Mouse (Mus musculus): ENCODE measurements around the gene Fam222a. TPM values are rescaled to one million over a fixed set of nuclear protein-coding genes. Genes with fewer than 3 reads are reported as not detected.

Gene Fam222a
- 0.29 TPM for polyA plus RNA-seq (2015; fragmentation: Illumina TruSeq; extraction: RNeasy Lipid Tissue Mini Kit (QIAGEN cat#74804); ENCODE audit: insufficient read depth, low replicate concordance)

DNA sequence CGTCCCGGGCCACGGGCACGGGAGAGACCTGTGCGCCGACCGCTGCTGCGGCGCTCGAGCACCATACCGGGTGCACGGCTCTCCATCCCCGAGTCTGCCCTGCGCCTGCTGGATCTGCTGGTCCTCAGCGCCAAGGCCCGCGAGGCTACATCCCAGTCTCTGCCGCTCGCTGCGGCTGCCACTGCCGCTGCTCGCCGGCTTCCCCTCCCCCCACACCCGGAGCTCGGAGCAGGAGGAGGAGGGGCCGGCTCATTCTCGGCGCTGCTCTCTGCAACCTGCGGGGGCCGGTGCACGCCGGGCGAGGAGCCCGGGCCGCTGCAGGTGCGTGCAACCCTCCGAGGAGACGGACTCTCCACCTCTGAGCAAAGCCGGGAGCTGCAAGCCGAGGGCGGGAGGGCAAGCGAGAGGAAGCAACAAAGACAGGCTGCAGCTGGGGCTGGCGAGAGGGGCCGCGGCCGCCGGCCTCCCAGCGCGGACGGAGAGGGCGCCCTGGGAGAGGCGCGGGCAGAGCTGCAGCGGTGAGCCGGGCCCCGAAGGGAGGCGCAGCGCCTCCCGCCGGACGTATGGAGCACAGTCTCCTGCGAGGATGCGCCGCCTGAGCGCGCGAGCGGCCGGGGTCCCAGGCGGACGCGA lies at the start of gene Fam222a:
Gene Fam222a, plus strand, starts transcription at position 452 of the 633 bp plus-strand sequence.

GRCm38 (mm10) chr5:114658255-114658654 lies 90.4 kb downstream of the Fam222a start, which contains the start of gene Trpv4:
TSS of gene Trpv4 (minus strand) at chr5:114658421.

Other genes starting within 250 kb of the Fam222a start
- 52.9 TPM for gene Kctd10, start 187.5 kb upstream of the Fam222a start, polyA plus RNA-seq (2015; fragmentation: Illumina TruSeq; extraction: RNeasy Lipid Tissue Mini Kit (QIAGEN cat#74804); ENCODE audit: insufficient read depth, low replicate concordance)
- gene Ube3b, start 187.4 kb upstream of the Fam222a start, polyA plus RNA-seq (2015; fragmentation: Illumina TruSeq; extraction: RNeasy Lipid Tissue Mini Kit (QIAGEN cat#74804); ENCODE audit: insufficient read depth, low replicate concordance): 17.6 TPM
- 9.7 TPM for gene Mmab, start 124.0 kb upstream of the Fam222a start, polyA plus RNA-seq (2015; fragmentation: Illumina TruSeq; extraction: RNeasy Lipid Tissue Mini Kit (QIAGEN cat#74804); ENCODE audit: insufficient read depth, low replicate concordance)
- 1.9 TPM for gene Mvk, start 123.7 kb upstream of the Fam222a start, polyA plus RNA-seq (2015; fragmentation: Illumina TruSeq; extraction: RNeasy Lipid Tissue Mini Kit (QIAGEN cat#74804); ENCODE audit: insufficient read depth, low replicate concordance)
- 0.87 TPM for gene Trpv4, start 90.4 kb downstream of the Fam222a start, polyA plus RNA-seq (2015; fragmentation: Illumina TruSeq; extraction: RNeasy Lipid Tissue Mini Kit (QIAGEN cat#74804); ENCODE audit: insufficient read depth, low replicate concordance)
- gene Gltp, start 123.0 kb downstream of the Fam222a start, polyA plus RNA-seq (2015; fragmentation: Illumina TruSeq; extraction: RNeasy Lipid Tissue Mini Kit (QIAGEN cat#74804); ENCODE audit: insufficient read depth, low replicate concordance): 95.6 TPM
- 15.2 TPM for gene Tchp, start 139.7 kb downstream of the Fam222a start, polyA plus RNA-seq (2015; fragmentation: Illumina TruSeq; extraction: RNeasy Lipid Tissue Mini Kit (QIAGEN cat#74804); ENCODE audit: insufficient read depth, low replicate concordance)
- gene Ankrd13a, start 206.7 kb downstream of the Fam222a start, polyA plus RNA-seq (2015; fragmentation: Illumina TruSeq; extraction: RNeasy Lipid Tissue Mini Kit (QIAGEN cat#74804); ENCODE audit: insufficient read depth, low replicate concordance): 132 TPM
- gene Git2, start 207.5 kb downstream of the Fam222a start, polyA plus RNA-seq (2015; fragmentation: Illumina TruSeq; extraction: RNeasy Lipid Tissue Mini Kit (QIAGEN cat#74804); ENCODE audit: insufficient read depth, low replicate concordance): 99.1 TPM

Measured in spleen, adult 10 weeks (tissue).